Mouse (Mus musculus): Measurements from ENCODE around the gene Mettl26. TPM values are rescaled to one million over a fixed set of nuclear protein-coding genes. Genes with fewer than 3 reads are reported as not detected.

Mettl26 gene
- polyA plus RNA-seq, 1 experiment, result 53.6 TPM

DNA sequence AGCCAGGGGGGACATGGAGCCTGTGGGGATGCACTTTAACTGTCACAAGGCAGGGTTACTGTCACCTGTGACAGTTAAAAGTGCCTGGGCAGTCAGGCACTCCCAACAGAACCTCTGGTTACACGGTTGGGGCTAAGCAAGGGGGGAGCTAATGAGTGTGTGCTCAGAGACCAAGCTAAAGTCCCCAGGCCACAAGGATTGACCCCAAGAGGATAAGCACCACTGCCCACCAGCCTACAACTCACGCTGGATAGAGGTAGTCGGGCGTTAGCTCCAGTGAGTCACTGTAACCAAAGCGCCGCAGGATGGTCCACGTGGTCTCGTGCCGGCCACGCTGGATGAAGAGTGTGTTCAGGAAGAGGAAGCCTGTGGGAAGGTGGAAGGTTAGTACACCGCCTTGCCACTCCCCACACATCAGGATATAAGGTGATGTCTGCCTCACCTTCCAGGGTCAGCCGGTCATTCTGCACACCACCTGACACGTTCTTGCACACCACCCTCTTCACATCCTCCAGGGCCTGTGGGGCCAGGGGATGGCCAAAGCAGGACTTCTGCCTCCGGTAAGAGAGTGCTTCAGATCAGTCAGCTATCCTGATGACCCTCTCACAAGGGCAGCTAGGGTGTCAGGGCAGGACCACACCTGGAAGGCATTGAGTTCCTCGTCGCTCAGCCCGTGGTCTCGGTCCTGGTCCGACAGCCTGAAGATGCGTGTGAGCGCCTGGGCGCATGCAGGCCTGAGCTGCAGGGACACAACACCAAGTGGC lies 33.6 kb upstream of the Mettl26 start, which contains the start of gene Gm20683:
TSS of gene Gm20683 (minus strand) at position 647 of the 764 bp plus-strand sequence.
- TF ChIP-seq CTCF (IDR thresholded peaks at IDR 0.05; ENCODE audit: extremely low read depth, insufficient read depth, insufficient read length, insufficient replicate concordance) (no peak), POLR2A (IDR thresholded peaks at IDR 0.05; ENCODE audit: low read depth, low read length) (no peak)
- Histone ChIP-seq H3K27ac (ENCODE audit: insufficient read depth, low read length) (no peak within 1 kb of the TSS), H3K4me3 (ENCODE audit: extremely low read depth, insufficient read depth, insufficient read length) (no peak within 1 kb of the TSS), H3K4me1 (ENCODE audit: control insufficient read depth, insufficient read depth, insufficient read length) (peaks cover 19% of the 10 kb centered on the region), H3K36me3 (ENCODE audit: control insufficient read depth, insufficient read depth, low read length) (peaks cover 30% of the 10 kb centered on the region), H3K27me3 (ENCODE audit: control insufficient read depth, insufficient read depth, low read length) (no peaks in the 10 kb centered on the region)
- no peak for DNase-seq (ENCODE audit: low read depth in 1 of 2, low spot score in 2 of 2)
- WGBS, result 97% methylated on average over 22 of the region's 22 CpGs

DNA sequence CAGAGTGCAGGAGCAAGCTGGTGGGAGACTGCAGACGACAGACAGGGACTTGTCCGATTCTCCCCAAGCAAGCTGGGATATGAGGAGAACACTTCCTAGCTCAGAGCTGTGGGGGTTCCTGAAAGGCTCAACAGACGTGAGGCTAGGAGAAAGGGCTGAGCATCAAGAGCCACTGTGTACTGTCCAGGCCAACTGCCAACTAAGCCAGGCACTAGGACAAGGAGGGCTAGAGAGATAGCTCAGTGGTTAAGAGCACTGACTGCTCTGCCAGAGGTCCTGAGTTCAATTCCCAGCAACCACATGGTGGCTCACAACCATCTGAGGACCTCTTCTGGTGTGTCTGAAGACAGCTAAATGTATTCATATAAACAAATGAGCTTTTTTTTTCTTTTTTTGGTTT lies 32.4 kb upstream of the Mettl26 start:
- TF ChIP-seq CTCF (IDR thresholded peaks at IDR 0.05; ENCODE audit: extremely low read depth, insufficient read depth, insufficient read length, insufficient replicate concordance) (no peak), POLR2A (IDR thresholded peaks at IDR 0.05; ENCODE audit: low read depth, low read length) (no peak)
- H3K27ac ChIP-seq (ENCODE audit: insufficient read depth, low read length), result no peak overlapping the region
- DNase-seq (ENCODE audit: low read depth in 1 of 2, low spot score in 2 of 2), result no peak
- no peak overlapping the region for H3K4me3 ChIP-seq (ENCODE audit: extremely low read depth, insufficient read depth, insufficient read length)
- no peaks in the 10 kb centered on the region for H3K27me3 ChIP-seq (ENCODE audit: control insufficient read depth, insufficient read depth, low read length)
- H3K4me1 ChIP-seq (ENCODE audit: control insufficient read depth, insufficient read depth, insufficient read length), result peaks cover 15% of the 10 kb centered on the region
- H3K36me3 ChIP-seq (ENCODE audit: control insufficient read depth, insufficient read depth, low read length), result peaks cover 30% of the 10 kb centered on the region
- 90% methylated on average over 3 of the region's 3 CpGs for WGBS

DNA sequence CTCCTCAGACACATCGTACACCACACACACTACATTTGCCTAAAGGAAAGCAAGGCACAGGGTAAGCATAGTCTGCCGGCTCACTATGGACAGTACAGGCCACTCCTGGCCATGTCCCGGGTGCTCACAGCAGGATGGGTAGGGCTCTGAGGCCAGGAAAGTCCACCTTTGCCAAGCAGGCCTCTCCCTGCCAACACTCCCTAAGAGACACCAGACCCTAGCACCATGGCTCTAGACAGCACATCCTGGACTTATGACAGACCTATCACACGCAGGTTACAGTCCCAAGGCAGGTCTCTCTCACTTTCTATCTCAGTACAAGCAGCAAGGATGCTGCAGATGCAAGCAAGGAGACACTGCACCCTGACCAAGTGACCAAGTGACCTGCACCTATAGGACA lies 31.8 kb upstream of the Mettl26 start:
- Histone ChIP-seq H3K4me1 (ENCODE audit: control insufficient read depth, insufficient read depth, insufficient read length) (peaks cover 15% of the 10 kb centered on the region), H3K27ac (ENCODE audit: insufficient read depth, low read length) (no peak overlapping the region), H3K36me3 (ENCODE audit: control insufficient read depth, insufficient read depth, low read length) (peaks cover 30% of the 10 kb centered on the region), H3K4me3 (ENCODE audit: extremely low read depth, insufficient read depth, insufficient read length) (no peak overlapping the region), H3K27me3 (ENCODE audit: control insufficient read depth, insufficient read depth, low read length) (no peaks in the 10 kb centered on the region)
- no peak for DNase-seq (ENCODE audit: low read depth in 1 of 2, low spot score in 2 of 2)
- WGBS, result 91% methylated on average over 4 of the region's 4 CpGs
- TF ChIP-seq POLR2A (IDR thresholded peaks at IDR 0.05; ENCODE audit: low read depth, low read length), result no peak
- TF ChIP-seq CTCF (IDR thresholded peaks at IDR 0.05; ENCODE audit: extremely low read depth, insufficient read depth, insufficient read length, insufficient replicate concordance), result no peak

DNA sequence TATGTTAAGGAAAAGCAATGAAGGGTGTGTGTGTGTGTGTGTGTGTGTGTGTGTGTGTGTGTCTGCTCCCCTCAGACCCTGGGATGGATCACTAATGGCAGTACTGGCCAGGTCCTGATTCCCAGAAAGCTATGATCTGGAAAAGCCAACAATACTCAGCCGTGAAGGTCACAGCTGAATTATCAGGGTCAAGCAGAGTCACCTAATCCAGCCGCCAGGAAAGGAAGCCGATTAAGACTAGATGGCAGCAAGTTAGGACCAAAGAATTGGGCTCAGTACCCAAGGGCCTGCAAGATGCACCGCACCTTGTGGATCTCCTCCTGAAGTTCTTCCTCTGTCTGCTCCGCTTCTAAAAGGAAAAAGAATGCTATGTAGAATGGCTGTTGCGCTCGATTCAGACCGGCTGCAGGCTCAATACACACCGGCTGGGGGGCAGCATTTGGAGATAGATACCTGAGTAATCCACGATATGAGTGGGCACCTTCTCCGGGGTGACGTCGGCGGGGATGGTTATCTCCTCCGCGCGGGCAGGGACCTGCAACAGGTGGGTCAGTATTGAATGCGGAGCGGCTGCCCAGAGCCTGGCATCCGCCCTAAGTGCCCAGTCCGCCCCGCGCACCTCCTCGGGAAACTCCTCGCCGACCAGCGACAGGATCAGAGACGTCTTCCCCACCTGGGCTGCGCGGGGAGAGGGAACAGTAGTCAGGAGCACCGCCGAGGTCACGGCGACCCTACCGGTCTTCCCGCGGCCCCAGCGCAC lies 31.1 kb upstream of the Mettl26 start:
- Histone ChIP-seq H3K4me1 (ENCODE audit: control insufficient read depth, insufficient read depth, insufficient read length) (peaks cover 15% of the 10 kb centered on the region), H3K27me3 (ENCODE audit: control insufficient read depth, insufficient read depth, low read length) (no peaks in the 10 kb centered on the region), H3K4me3 (ENCODE audit: extremely low read depth, insufficient read depth, insufficient read length) (peak overlapping the region; percentile 84), H3K36me3 (ENCODE audit: control insufficient read depth, insufficient read depth, low read length) (peaks cover 30% of the 10 kb centered on the region), H3K27ac (ENCODE audit: insufficient read depth, low read length) (peak overlapping the region; percentile 86)
- DNase-seq (ENCODE audit: low read depth in 1 of 2, low spot score in 2 of 2), result no peak
- no peak for TF ChIP-seq CTCF (IDR thresholded peaks at IDR 0.05; ENCODE audit: extremely low read depth, insufficient read depth, insufficient read length, insufficient replicate concordance)
- no peak for TF ChIP-seq POLR2A (IDR thresholded peaks at IDR 0.05; ENCODE audit: low read depth, low read length)
- 1% methylated on average over 38 of the region's 38 CpGs for whole genome bisulfite sequencing

DNA sequence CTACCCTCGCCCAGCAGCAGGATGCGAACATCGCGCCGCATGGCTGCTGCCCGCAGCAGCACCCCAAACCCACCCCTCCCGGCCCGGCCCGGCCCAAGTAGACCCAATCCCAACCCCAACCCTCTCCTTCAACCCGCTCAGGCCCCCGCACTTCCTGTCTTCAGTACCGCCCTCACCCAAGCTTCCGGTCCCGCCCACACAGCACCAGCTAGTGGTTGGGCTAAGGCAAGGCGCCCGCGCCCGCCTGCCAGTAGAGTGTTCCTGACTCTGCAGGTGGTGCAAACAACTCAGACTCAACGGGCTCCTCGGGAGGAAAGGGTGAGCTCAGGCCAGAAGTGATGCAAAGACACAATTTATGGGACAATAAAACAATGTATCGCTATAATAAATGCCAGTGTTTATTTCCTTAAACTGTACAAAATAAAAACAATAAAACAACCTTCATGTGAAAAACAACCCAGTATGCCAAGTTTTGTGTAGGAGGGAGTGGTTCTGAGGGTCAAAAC lies 30.4 kb upstream of the Mettl26 start, which contains the start of gene Rhot2:
TSS of gene Rhot2 (minus strand) at position 456 of the 506 bp plus-strand sequence.
- Histone ChIP-seq H3K4me1 (ENCODE audit: control insufficient read depth, insufficient read depth, insufficient read length) (peaks cover 15% of the 10 kb centered on the region), H3K36me3 (ENCODE audit: control insufficient read depth, insufficient read depth, low read length) (peaks cover 26% of the 10 kb centered on the region), H3K27ac (ENCODE audit: insufficient read depth, low read length) (peak within 1 kb of the TSS; percentile 86), H3K27me3 (ENCODE audit: control insufficient read depth, insufficient read depth, low read length) (no peaks in the 10 kb centered on the region), H3K4me3 (ENCODE audit: extremely low read depth, insufficient read depth, insufficient read length) (peak within 1 kb of the TSS; percentile 84)
- peak; percentile 36; the same call in 1 of the 2 replicates for TF ChIP-seq CTCF (IDR thresholded peaks at IDR 0.05; ENCODE audit: extremely low read depth, insufficient read depth, insufficient read length, insufficient replicate concordance)
- peak; percentile 53; the same call in 1 of the 2 replicates for TF ChIP-seq POLR2A (IDR thresholded peaks at IDR 0.05; ENCODE audit: low read depth, low read length)
- peak; percentile 81 to 97 for DNase-seq (ENCODE audit: low read depth in 1 of 2, low spot score in 2 of 2)
- 0% methylated on average over 21 of the region's 21 CpGs for WGBS

DNA sequence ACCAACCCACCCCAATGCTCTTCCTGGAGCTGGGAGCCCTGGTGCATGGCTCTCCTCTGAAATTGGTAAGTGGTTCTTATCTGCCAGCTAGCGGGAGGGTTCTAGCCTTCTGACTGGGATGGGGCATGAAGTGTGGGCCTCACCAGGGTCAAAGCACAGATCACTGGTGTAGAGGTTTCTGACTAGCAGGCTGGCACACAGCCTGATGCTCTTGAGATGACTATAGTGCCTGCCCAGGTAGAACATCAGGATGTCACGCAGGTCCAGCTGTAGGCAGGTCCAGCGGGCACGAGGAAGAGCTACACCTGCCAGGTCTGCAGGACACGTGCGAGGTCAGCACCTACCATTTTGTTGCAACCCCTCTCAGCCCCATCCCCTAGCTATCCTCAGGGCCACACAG lies 14.6 kb upstream of the Mettl26 start:
- Histone ChIP-seq H3K36me3 (ENCODE audit: control insufficient read depth, insufficient read depth, low read length) (no peaks in the 10 kb centered on the region), H3K4me3 (ENCODE audit: extremely low read depth, insufficient read depth, insufficient read length) (no peak overlapping the region), H3K27ac (ENCODE audit: insufficient read depth, low read length) (no peak overlapping the region), H3K4me1 (ENCODE audit: control insufficient read depth, insufficient read depth, insufficient read length) (peaks cover 3% of the 10 kb centered on the region; the same call in 1 of the 2 replicates), H3K27me3 (ENCODE audit: control insufficient read depth, insufficient read depth, low read length) (no peaks in the 10 kb centered on the region)
- no peak for DNase-seq (ENCODE audit: low read depth in 1 of 2, low spot score in 2 of 2)
- 91% methylated on average over 6 of the region's 6 CpGs for WGBS
- no peak for TF ChIP-seq CTCF (IDR thresholded peaks at IDR 0.05; ENCODE audit: extremely low read depth, insufficient read depth, insufficient read length, insufficient replicate concordance)
- TF ChIP-seq POLR2A (IDR thresholded peaks at IDR 0.05; ENCODE audit: low read depth, low read length), result no peak
